Mouse (Mus musculus) cerebellum, adult 8-10 months (tissue): ENCODE results near the gene Ddit4l.
"Not testable (repeated sequence)": the region's sequence is repeated elsewhere in the genome, so short reads cannot be mapped to it uniquely, and the experiment has no call there.

Source experiments
- DNase-seq: peaks from one replicate; pipeline ENCODE4 v3.0.0; 2022

Gene Ddit4l

GRCm38 (mm10) chr3:137621312-137621711 is at the start of gene Ddit4l:
Ddit4l (plus strand) TSS chr3:137621612.
- not testable (repeated sequence) for DNase-seq

GRCm38 (mm10) chr3:137576146-137576545 is 45.3 kb upstream of the Ddit4l start:
- DNase-seq, result no peak

- DNase-seq, result no peak
These were observed 34.9 kb upstream of the Ddit4l start for GRCm38 (mm10) chr3:137586376-137586969.

- DNase-seq, result no peak
These were observed 31.6 kb upstream of the Ddit4l start for GRCm38 (mm10) chr3:137589811-137590210.

GRCm38 (mm10) chr3:137594332-137594905 is 27.0 kb upstream of the Ddit4l start:
- DNase-seq, result no peak

GRCm38 (mm10) chr3:137608918-137609435 is 12.4 kb upstream of the Ddit4l start:
- no peak for DNase-seq

- DNase-seq, result no peak
These were observed 10.8 kb upstream of the Ddit4l start for GRCm38 (mm10) chr3:137610457-137611109.

- no peak for DNase-seq
These were observed 10.1 kb upstream of the Ddit4l start for GRCm38 (mm10) chr3:137611110-137611857.

- no peak for DNase-seq
These were observed 9.4 kb upstream of the Ddit4l start for GRCm38 (mm10) chr3:137611981-137612380.

GRCm38 (mm10) chr3:137620540-137620939 is 872 bp upstream of the Ddit4l start:
- no peak for DNase-seq

- no peak for DNase-seq
These were observed 679 bp downstream of the Ddit4l start for GRCm38 (mm10) chr3:137622091-137622490.

- peak; percentile 3 for DNase-seq
These were observed 1.6 kb downstream of the Ddit4l start for GRCm38 (mm10) chr3:137622895-137623580.

GRCm38 (mm10) chr3:137623581-137624362 is 2.4 kb downstream of the Ddit4l start:
- peak; percentile 2 for DNase-seq

GRCm38 (mm10) chr3:137625054-137625453 is 3.6 kb downstream of the Ddit4l start:
- DNase-seq, result peak; percentile 3

- no peak for DNase-seq
These were observed 12.3 kb downstream of the Ddit4l start for GRCm38 (mm10) chr3:137633726-137634125.

GRCm38 (mm10) chr3:137636571-137636970 is 15.2 kb downstream of the Ddit4l start:
- DNase-seq, result no peak

GRCm38 (mm10) chr3:137641238-137641637 is 19.8 kb downstream of the Ddit4l start:
- no peak for DNase-seq

GRCm38 (mm10) chr3:137642137-137642536 is 20.7 kb downstream of the Ddit4l start:
- no peak for DNase-seq

GRCm38 (mm10) chr3:137642568-137642967 is 21.2 kb downstream of the Ddit4l start:
- DNase-seq, result no peak

GRCm38 (mm10) chr3:137644081-137644480 is 22.7 kb downstream of the Ddit4l start:
- no peak for DNase-seq

GRCm38 (mm10) chr3:137644947-137645346 is 23.5 kb downstream of the Ddit4l start:
- DNase-seq, result no peak
